Mouse (Mus musculus) embryonic facial prominence, embryonic 13.5 days (tissue): ENCODE data around the gene Hmcn1. TPM values are rescaled to one million over a fixed set of nuclear protein-coding genes. Genes with fewer than 3 reads are reported as not detected.

Experiments used
- ATAC-seq: fragments of 200-750 bp; cut with Nextera tagmentation; 2 replicates; pipeline ENCODE4 v1.8.0; 2017; ENCODE audit warnings: low read depth; ENCODE audit not compliant: insufficient number of reproducible peaks, insufficient read depth, low FRiP score, low TSS enrichment
- H3K27ac ChIP-seq: fragments of 300-500 bp; sonication (generic); 2 replicates; pipeline ENCODE4 v1.5.1; 2015; ENCODE audit warnings: moderate library complexity, mild to moderate bottlenecking, inconsistent platforms
- H3K27me3 ChIP-seq: fragments of 300-500 bp; sonication (generic); 2 replicates; pipeline ENCODE4 v1.6.1; 2015; ENCODE audit warnings: mild to moderate bottlenecking, inconsistent platforms
- H3K36me3 ChIP-seq: fragments of 300-500 bp; sonication (generic); 2 replicates; pipeline ENCODE4 v1.6.1; 2015; ENCODE audit warnings: mild to moderate bottlenecking, inconsistent platforms
- H3K4me1 ChIP-seq: fragments of 300-500 bp; sonication (generic); 2 replicates; pipeline ENCODE4 v1.6.1; 2015; ENCODE audit warnings: inconsistent platforms
- H3K4me2 ChIP-seq: fragments of 300-500 bp; sonication (generic); 2 replicates; pipeline ENCODE4 v1.6.1; 2015; ENCODE audit warnings: moderate library complexity, mild to moderate bottlenecking, inconsistent platforms
- H3K4me3 ChIP-seq: fragments of 300-500 bp; sonication (generic); 2 replicates; pipeline ENCODE4 v1.5.1; 2015; ENCODE audit warnings: mild to moderate bottlenecking, inconsistent platforms
- H3K9ac ChIP-seq: fragments of 300-500 bp; sonication (generic); 2 replicates; pipeline ENCODE4 v1.6.1; 2015; ENCODE audit warnings: mild to moderate bottlenecking, inconsistent platforms
- H3K9me3 ChIP-seq: fragments of 300-500 bp; sonication (generic); 2 replicates; pipeline ENCODE4 v1.6.1; 2016; ENCODE audit warnings: inconsistent platforms
- WGBS: fragments of 180-500 bp; shearing (Covaris S2); methylation state at CpG from one replicate; pipeline ENCODE4 v1.1.7; 2015; ENCODE audit warnings: mixed read lengths; 5-methylcytosine and 5-hydroxymethylcytosine counted together
- polyA plus RNA-seq: library from polyadenylated mRNA; unstranded; fragments of >200 nt; fragmentation: Nextera tagmentation; extraction: Ambion mirVana; gene quantifications from 2 replicates; pipeline ENCODE4 v1.2.1, GENCODE M21; 2015

Hmcn1 gene
- polyA plus RNA-seq, 1 experiment from 2014 or later, result 38.5 TPM

DNA sequence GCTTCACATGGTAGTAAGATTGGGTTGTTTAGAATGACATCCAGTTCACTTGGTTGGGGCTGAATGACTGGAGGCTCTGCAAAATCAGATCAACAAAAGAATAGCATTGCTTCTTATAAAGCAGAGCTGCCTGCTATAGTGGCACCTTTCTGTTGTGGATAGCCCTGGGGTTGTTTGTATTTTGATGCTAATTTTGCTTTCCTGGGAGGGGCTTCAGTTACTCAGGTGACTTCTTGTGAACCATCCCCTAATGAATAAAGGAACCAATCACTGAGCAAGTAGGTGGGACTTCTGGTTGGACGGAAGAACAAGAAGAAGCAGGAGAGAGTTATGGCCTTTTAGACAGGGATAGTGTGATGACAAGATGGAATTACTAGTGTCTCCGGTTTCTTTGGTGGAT lies 370.0 kb downstream of the Hmcn1 start:
- 93% methylated on average over 2 of the region's 2 CpGs for WGBS
- no peak overlapping the region for H3K9ac ChIP-seq
- H3K9me3 ChIP-seq, result no peaks in the 10 kb centered on the region; the same call in 1 of the 2 replicates
- H3K27me3 ChIP-seq, result no peaks in the 10 kb centered on the region
- H3K4me1 ChIP-seq, result no peaks in the 10 kb centered on the region
- no peak overlapping the region for H3K27ac ChIP-seq
- no peak overlapping the region for H3K4me3 ChIP-seq
- no peak for ATAC-seq
- no peak overlapping the region for H3K4me2 ChIP-seq
- H3K36me3 ChIP-seq, result peaks cover 43% of the 10 kb centered on the region

DNA sequence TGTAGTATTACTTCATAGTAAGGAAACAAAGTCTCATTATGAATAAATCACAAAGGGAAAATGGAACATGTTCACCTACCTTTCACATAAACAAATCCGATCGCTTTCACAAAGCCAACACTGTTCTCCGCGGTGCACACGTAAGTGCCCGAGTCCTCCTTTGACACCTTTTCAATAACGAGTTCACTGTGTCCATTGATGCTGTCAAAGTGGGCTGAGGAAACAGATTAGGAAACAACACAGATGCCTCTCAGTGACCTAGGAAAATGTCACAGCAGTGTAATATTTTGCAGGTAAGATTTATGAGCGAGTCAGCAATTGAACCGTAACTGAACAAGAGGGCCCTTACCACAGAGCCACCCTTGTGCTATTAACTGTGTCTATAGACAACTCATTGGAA lies 382.7 kb downstream of the Hmcn1 start:
- Histone ChIP-seq H3K4me1 (no peaks in the 10 kb centered on the region), H3K27me3 (no peaks in the 10 kb centered on the region), H3K4me3 (no peak overlapping the region), H3K9me3 (no peaks in the 10 kb centered on the region), H3K27ac (no peak overlapping the region), H3K36me3 (peaks cover 51% of the 10 kb centered on the region), H3K4me2 (no peak overlapping the region), H3K9ac (no peak overlapping the region)
- WGBS, result 91% methylated on average over 9 of the region's 9 CpGs
- no peak for ATAC-seq

DNA sequence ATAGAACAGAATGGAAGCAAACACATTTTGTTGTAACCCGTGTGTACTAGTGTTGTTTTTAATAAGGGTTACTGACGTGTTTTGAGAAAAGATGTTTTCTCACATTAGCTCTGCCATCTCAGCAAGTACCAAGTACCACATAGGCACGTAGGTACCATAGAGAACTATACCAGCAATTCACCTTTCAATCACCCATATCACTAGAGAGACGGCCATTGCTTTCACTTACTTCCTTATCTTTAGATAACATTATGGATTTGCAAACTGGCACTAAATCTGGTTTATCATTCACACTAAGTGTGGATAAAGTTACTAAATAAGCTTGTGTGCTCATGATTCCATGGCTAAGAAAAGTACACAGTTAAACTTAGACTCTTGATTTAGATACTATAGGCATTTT lies 387.1 kb downstream of the Hmcn1 start:
- H3K27ac ChIP-seq, result no peak overlapping the region
- no peak overlapping the region for H3K4me3 ChIP-seq
- no peaks in the 10 kb centered on the region for H3K9me3 ChIP-seq
- no peak overlapping the region for H3K9ac ChIP-seq
- H3K4me2 ChIP-seq, result no peak overlapping the region
- H3K36me3 ChIP-seq, result peaks cover 62% of the 10 kb centered on the region
- no peak for ATAC-seq
- no peaks in the 10 kb centered on the region for H3K27me3 ChIP-seq
- whole genome bisulfite sequencing, result 85% methylated on average over 4 of the region's 4 CpGs
- H3K4me1 ChIP-seq, result no peaks in the 10 kb centered on the region

DNA sequence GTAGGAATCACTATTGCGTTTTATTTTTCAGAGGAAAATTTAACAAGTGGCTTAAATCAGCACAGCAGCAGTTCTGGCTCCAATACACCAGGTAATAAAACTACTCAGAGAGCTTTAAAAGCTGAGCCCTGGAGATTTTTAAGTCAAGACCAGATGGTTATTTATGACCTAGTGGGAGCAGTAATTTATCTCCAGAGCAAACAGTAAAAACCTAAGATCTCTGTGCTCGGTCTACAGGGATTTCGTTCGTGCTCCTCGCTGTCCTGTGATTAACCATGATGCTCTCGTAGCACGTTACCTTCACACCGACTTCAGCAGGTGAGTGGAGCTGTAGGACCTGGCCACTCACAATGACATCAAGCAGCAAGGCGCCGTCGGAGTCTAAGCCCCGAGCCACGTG lies 399.6 kb downstream of the Hmcn1 start:
- no peak for ATAC-seq
- Histone ChIP-seq H3K4me2 (no peak overlapping the region), H3K4me1 (no peaks in the 10 kb centered on the region), H3K4me3 (no peak overlapping the region), H3K9me3 (no peaks in the 10 kb centered on the region), H3K36me3 (peaks cover 63% of the 10 kb centered on the region), H3K9ac (no peak overlapping the region), H3K27me3 (no peaks in the 10 kb centered on the region), H3K27ac (no peak overlapping the region)
- 88% methylated on average over 13 of the region's 13 CpGs for WGBS

- no peak for ATAC-seq
- H3K27ac ChIP-seq, result no peak overlapping the region
- no peak overlapping the region for H3K4me2 ChIP-seq
- H3K4me1 ChIP-seq, result no peaks in the 10 kb centered on the region
- no peaks in the 10 kb centered on the region for H3K9me3 ChIP-seq
- H3K9ac ChIP-seq, result no peak overlapping the region
- peaks cover 59% of the 10 kb centered on the region for H3K36me3 ChIP-seq
- no peaks in the 10 kb centered on the region for H3K27me3 ChIP-seq
- 31% methylated on average over 2 of the region's 2 CpGs for WGBS
- no peak overlapping the region for H3K4me3 ChIP-seq
Measured at GRCm38 (mm10) chr1:150591253-150591652, 402.0 kb downstream of the Hmcn1 start.

- Histone ChIP-seq H3K9ac (no peak overlapping the region), H3K27me3 (no peaks in the 10 kb centered on the region), H3K4me1 (no peaks in the 10 kb centered on the region), H3K4me2 (no peak overlapping the region), H3K9me3 (no peaks in the 10 kb centered on the region), H3K36me3 (peaks cover 57% of the 10 kb centered on the region), H3K4me3 (no peak overlapping the region), H3K27ac (no peak overlapping the region)
- ATAC-seq, result no peak
Measured at GRCm38 (mm10) chr1:150587410-150587809, 405.8 kb downstream of the Hmcn1 start.

GRCm38 (mm10) chr1:150584477-150584876 lies 408.8 kb downstream of the Hmcn1 start:
- peaks cover 66% of the 10 kb centered on the region for H3K36me3 ChIP-seq
- no peak for ATAC-seq
- H3K9me3 ChIP-seq, result no peaks in the 10 kb centered on the region
- no peak overlapping the region for H3K9ac ChIP-seq
- H3K27me3 ChIP-seq, result no peaks in the 10 kb centered on the region
- H3K4me1 ChIP-seq, result no peaks in the 10 kb centered on the region
- 86% methylated on average over 2 of the region's 2 CpGs for WGBS
- no peak overlapping the region for H3K4me2 ChIP-seq
- no peak overlapping the region for H3K4me3 ChIP-seq
- no peak overlapping the region for H3K27ac ChIP-seq

DNA sequence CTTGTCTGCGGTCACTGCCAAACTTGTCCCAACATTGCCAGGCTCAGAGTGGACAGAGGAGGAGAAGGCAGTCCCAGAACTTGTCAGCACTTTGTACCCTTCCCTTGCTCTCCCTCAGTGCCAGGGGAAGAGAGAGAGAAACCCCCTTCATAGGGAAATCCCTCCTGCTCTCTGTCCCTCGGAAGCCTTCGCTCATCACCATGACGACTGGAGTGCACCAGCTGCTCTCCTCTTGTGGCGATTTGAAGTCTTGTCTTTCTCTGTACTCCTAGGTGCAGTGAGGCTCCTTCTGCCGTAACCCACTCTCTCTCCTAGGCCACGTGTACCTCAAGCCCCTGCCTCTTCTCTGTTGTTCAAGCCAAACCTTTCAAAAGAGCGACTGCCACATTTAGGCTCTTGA lies 409.5 kb downstream of the Hmcn1 start:
- H3K4me3 ChIP-seq, result no peak overlapping the region
- H3K27me3 ChIP-seq, result no peaks in the 10 kb centered on the region
- no peak overlapping the region for H3K9ac ChIP-seq
- H3K36me3 ChIP-seq, result peaks cover 73% of the 10 kb centered on the region
- 63% methylated on average over 8 of the region's 8 CpGs for WGBS
- H3K4me1 ChIP-seq, result no peaks in the 10 kb centered on the region
- H3K4me2 ChIP-seq, result no peak overlapping the region
- no peaks in the 10 kb centered on the region for H3K9me3 ChIP-seq
- no peak for ATAC-seq
- no peak overlapping the region for H3K27ac ChIP-seq

DNA sequence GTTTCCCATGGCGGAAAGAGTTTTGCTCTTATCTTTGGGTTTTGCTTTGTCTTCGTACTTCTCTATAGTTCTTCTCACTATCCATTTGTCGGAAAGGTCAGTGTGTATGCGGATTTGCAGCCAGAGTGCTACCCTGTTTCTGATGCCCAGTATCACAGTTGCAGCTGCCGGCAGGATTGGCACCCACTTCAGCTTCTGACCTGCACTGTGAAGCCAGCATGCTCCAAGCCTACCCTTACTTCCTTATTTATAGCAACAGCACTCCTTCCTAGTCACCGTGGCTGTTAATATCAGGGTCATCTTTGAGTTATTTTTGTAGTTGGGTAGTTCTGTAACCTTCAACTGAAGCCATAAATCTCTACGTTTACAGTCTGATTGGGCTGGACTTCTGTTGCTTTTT lies 412.7 kb downstream of the Hmcn1 start:
- Histone ChIP-seq H3K4me1 (no peaks in the 10 kb centered on the region), H3K27ac (no peak overlapping the region), H3K36me3 (peaks cover 63% of the 10 kb centered on the region), H3K9ac (no peak overlapping the region), H3K4me3 (no peak overlapping the region), H3K9me3 (no peaks in the 10 kb centered on the region), H3K27me3 (no peaks in the 10 kb centered on the region), H3K4me2 (no peak overlapping the region)
- 89% methylated on average over 7 of the region's 7 CpGs for WGBS
- no peak for ATAC-seq

DNA sequence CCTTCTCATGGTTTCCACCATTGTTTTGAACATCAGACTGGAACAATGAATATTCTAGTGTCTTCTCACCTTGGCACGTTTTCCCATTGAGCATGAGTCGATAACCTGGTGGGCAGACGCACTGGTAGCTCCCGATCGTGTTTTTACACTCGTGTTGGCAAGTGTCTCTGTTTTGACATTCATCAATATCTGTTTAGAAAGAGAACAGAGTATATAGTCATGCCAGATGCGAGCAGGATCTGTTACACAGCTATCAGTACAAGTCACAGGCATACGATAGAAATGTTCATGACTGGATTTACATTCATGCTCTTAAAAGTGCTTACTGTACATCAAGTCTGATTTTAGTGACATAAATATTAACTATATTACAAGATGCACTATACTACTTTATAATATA lies 419.8 kb downstream of the Hmcn1 start:
- Histone ChIP-seq H3K4me2 (no peak overlapping the region), H3K27me3 (no peaks in the 10 kb centered on the region), H3K4me3 (no peak overlapping the region), H3K9ac (no peak overlapping the region), H3K27ac (no peak overlapping the region), H3K36me3 (peaks cover 24% of the 10 kb centered on the region), H3K9me3 (no peaks in the 10 kb centered on the region), H3K4me1 (peaks cover 8% of the 10 kb centered on the region)
- ATAC-seq, result no peak
- WGBS, result 83% methylated on average over 8 of the region's 8 CpGs

DNA sequence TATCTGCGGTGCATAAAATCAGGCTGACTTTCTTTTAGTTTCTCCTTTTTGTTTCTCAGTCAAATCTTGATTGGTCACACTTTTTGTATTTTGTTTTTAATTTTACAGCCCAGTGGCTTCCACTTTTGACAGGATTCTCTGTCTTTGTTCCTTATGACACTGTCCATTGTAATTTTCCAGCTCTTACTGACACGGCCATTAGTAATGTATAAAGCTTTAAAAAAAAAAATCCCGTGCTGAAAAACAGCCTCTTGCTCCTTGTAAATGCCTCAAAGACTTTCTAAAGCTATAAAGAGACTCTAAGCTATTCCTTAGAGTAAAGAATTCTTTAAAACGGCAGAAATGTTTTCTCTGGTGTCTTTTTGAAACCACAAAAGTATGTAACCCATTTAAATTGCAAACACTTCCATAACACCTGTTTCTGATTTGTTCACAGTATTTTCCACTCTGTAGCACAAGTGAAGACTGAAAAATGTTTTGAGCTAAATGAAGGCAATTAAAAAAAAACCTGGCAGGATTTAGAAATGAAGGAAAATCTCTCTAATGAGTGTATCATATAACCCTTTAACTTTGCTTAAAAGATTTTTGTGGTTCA lies 422.6 kb downstream of the Hmcn1 start:
- 21% methylated on average over 4 of the region's 4 CpGs for WGBS
- no peak overlapping the region for H3K9ac ChIP-seq
- H3K4me1 ChIP-seq, result peaks cover 14% of the 10 kb centered on the region
- peak overlapping the region; percentile 85; the same call in 1 of the 2 replicates for H3K27ac ChIP-seq
- H3K36me3 ChIP-seq, result peaks cover 13% of the 10 kb centered on the region
- no peak for ATAC-seq
- no peak overlapping the region for H3K4me2 ChIP-seq
- no peaks in the 10 kb centered on the region for H3K9me3 ChIP-seq
- H3K4me3 ChIP-seq, result no peak overlapping the region
- H3K27me3 ChIP-seq, result no peaks in the 10 kb centered on the region

DNA sequence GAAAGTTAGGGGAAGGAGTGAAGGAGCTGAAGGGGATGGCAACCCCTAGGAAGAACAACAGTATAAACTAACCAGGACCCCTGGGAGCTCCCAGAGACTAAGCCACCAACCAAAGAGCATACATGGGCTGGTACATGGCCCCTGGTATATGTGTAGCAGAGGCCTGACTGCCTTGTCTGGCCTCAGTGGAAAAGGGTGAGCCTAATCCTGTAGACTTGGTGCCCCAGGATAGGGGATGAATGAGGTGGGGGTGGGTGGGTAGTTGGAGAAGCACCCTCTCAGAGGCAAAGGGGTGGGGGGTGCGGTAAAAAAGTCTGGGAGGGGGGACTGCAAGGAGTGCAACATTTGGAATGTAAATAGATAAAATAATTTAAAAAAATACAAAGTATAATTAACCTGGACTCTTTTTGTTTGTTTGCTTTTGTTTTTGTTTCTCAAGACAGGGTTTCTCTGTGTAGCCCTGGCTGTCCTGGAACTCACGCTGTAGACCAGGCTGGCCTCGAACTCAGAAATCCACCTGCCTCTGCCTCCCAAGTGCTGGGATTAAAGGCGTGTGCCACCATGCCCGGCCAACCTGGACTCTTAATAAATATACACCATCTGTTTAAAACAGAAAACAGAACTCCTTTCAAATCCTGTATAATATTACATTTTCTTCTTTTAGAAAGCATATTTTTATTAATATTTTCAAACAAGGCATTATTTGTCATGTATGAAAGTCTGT lies 423.3 kb downstream of the Hmcn1 start:
- no peak for ATAC-seq
- WGBS, result 65% methylated on average over 5 of the region's 5 CpGs
- peaks cover 14% of the 10 kb centered on the region for H3K4me1 ChIP-seq
- no peak overlapping the region for H3K9ac ChIP-seq
- H3K27ac ChIP-seq, result peak overlapping the region; percentile 82
- no peaks in the 10 kb centered on the region for H3K27me3 ChIP-seq
- H3K4me3 ChIP-seq, result no peak overlapping the region
- no peak overlapping the region for H3K4me2 ChIP-seq
- no peaks in the 10 kb centered on the region for H3K9me3 ChIP-seq
- peaks cover 16% of the 10 kb centered on the region for H3K36me3 ChIP-seq
